Mouse (Mus musculus) embryonic facial prominence, embryonic 10.5 days (tissue): ENCODE results near the gene Pphln1. TPM values are rescaled to one million over a fixed set of nuclear protein-coding genes. Genes with fewer than 3 reads are reported as not detected.

Experiments
- DNase-seq: peaks from one replicate; pipeline ENCODE4 v3.0.0-alpha.2; 2017; ENCODE audit warnings: low spot score
- H3K27ac ChIP-seq: fragments of 300-500 bp; sonication (generic); replicated peaks from 2 replicates; pipeline ENCODE4 v1.5.1; 2016; ENCODE audit warnings: mild to moderate bottlenecking
- H3K27me3 ChIP-seq: fragments of 300-500 bp; sonication (generic); replicated peaks from 2 replicates; pipeline ENCODE4 v1.6.1; 2016; ENCODE audit warnings: low read depth, mild to moderate bottlenecking; ENCODE audit not compliant: poor library complexity, severe bottlenecking
- H3K36me3 ChIP-seq: fragments of 300-500 bp; sonication (generic); replicated peaks from 2 replicates; pipeline ENCODE4 v1.6.1; 2016; ENCODE audit warnings: mild to moderate bottlenecking, moderate library complexity
- H3K4me1 ChIP-seq: fragments of 300-500 bp; sonication (generic); 2 replicates; pipeline ENCODE4 v1.6.1; 2016
- H3K4me3 ChIP-seq: fragments of 300-500 bp; sonication (generic); 2 replicates; pipeline ENCODE4 v1.5.1; 2016; ENCODE audit warnings: mild to moderate bottlenecking, moderate library complexity
- H3K9me3 ChIP-seq: fragments of 300-500 bp; sonication (generic); 2 replicates; pipeline ENCODE4 v1.6.1; 2016; ENCODE audit warnings: mild to moderate bottlenecking
- WGBS: fragments of 180-500 bp; shearing (Covaris S2); methylation state at CpG from one replicate; pipeline ENCODE4 v1.1.7; 2016; 5-methylcytosine and 5-hydroxymethylcytosine counted together
- polyA plus RNA-seq: library from polyadenylated mRNA; unstranded; fragments of >200 nt; fragmentation: Nextera tagmentation; extraction: Ambion mirVana; gene quantifications from 2 replicates; pipeline ENCODE4 v1.2.1, GENCODE M21; 2016

Gene Pphln1
- polyA plus RNA-seq, 1 experiment from 2014 or later: 93.3 TPM

- no peak for DNase-seq
- peaks cover 78% of the 10 kb centered on the region for H3K36me3 ChIP-seq
- H3K9me3 ChIP-seq: no peaks in the 10 kb centered on the region
- H3K4me1 ChIP-seq: no peaks in the 10 kb centered on the region
- no peaks in the 10 kb centered on the region for H3K27me3 ChIP-seq
- 92% methylated on average over 3 of the region's 3 CpGs for WGBS
- no peak overlapping the region for H3K4me3 ChIP-seq
- no peak overlapping the region for H3K27ac ChIP-seq
These were observed 50.7 kb downstream of the Pphln1 start for GRCm38 (mm10) chr15:93448862-93449261.

- Histone ChIP-seq H3K4me1 (no peaks in the 10 kb centered on the region), H3K9me3 (no peaks in the 10 kb centered on the region), H3K4me3 (no peak overlapping the region), H3K27me3 (no peaks in the 10 kb centered on the region), H3K27ac (no peak overlapping the region), H3K36me3 (peaks cover 77% of the 10 kb centered on the region)
- WGBS: 81% methylated on average over 1 of the region's 1 CpGs
- no peak for DNase-seq
These were observed 55.1 kb downstream of the Pphln1 start for GRCm38 (mm10) chr15:93453296-93453695.

GRCm38 (mm10) chr15:93456005-93456404 lies 57.9 kb downstream of the Pphln1 start:
- no peak overlapping the region for H3K27ac ChIP-seq
- no peak overlapping the region for H3K4me3 ChIP-seq
- no peaks in the 10 kb centered on the region for H3K9me3 ChIP-seq
- DNase-seq: no peak
- H3K4me1 ChIP-seq: no peaks in the 10 kb centered on the region
- H3K27me3 ChIP-seq: no peaks in the 10 kb centered on the region
- H3K36me3 ChIP-seq: peaks cover 76% of the 10 kb centered on the region

- H3K27ac ChIP-seq: no peak overlapping the region
- DNase-seq: no peak
- H3K4me3 ChIP-seq: no peak overlapping the region
- H3K36me3 ChIP-seq: peaks cover 78% of the 10 kb centered on the region
- H3K4me1 ChIP-seq: no peaks in the 10 kb centered on the region
- H3K27me3 ChIP-seq: no peaks in the 10 kb centered on the region
- H3K9me3 ChIP-seq: no peaks in the 10 kb centered on the region
- WGBS: 70% methylated on average over 5 of the region's 5 CpGs
These were observed 61.3 kb downstream of the Pphln1 start for GRCm38 (mm10) chr15:93459422-93459821.

- Histone ChIP-seq H3K4me1 (no peaks in the 10 kb centered on the region), H3K27me3 (no peaks in the 10 kb centered on the region), H3K27ac (no peak overlapping the region), H3K9me3 (no peaks in the 10 kb centered on the region), H3K36me3 (peaks cover 78% of the 10 kb centered on the region), H3K4me3 (no peak overlapping the region)
- no peak for DNase-seq
- WGBS: 95% methylated on average over 23 of the region's 23 CpGs
These were observed 62.9 kb downstream of the Pphln1 start for GRCm38 (mm10) chr15:93461066-93461465.

- H3K27me3 ChIP-seq: no peaks in the 10 kb centered on the region
- H3K36me3 ChIP-seq: peaks cover 23% of the 10 kb centered on the region
- no peak overlapping the region for H3K27ac ChIP-seq
- no peaks in the 10 kb centered on the region for H3K9me3 ChIP-seq
- H3K4me1 ChIP-seq: peaks cover 15% of the 10 kb centered on the region
- H3K4me3 ChIP-seq: no peak overlapping the region
- DNase-seq: no peak
- WGBS: 67% methylated on average over 12 of the region's 12 CpGs
These were observed 73.5 kb downstream of the Pphln1 start for GRCm38 (mm10) chr15:93471651-93472050.

GRCm38 (mm10) chr15:93472089-93472488 lies 73.9 kb downstream of the Pphln1 start:
- 52% methylated on average over 1 of the region's 1 CpGs for WGBS
- DNase-seq: no peak
- H3K4me3 ChIP-seq: no peak overlapping the region
- H3K9me3 ChIP-seq: no peaks in the 10 kb centered on the region
- no peaks in the 10 kb centered on the region for H3K27me3 ChIP-seq
- no peak overlapping the region for H3K27ac ChIP-seq
- H3K4me1 ChIP-seq: peaks cover 15% of the 10 kb centered on the region
- peaks cover 19% of the 10 kb centered on the region for H3K36me3 ChIP-seq

GRCm38 (mm10) chr15:93474277-93474676 lies 76.1 kb downstream of the Pphln1 start:
- Histone ChIP-seq H3K27ac (no peak overlapping the region), H3K4me1 (peaks cover 15% of the 10 kb centered on the region), H3K27me3 (no peaks in the 10 kb centered on the region), H3K9me3 (no peaks in the 10 kb centered on the region), H3K4me3 (no peak overlapping the region), H3K36me3 (peaks cover 23% of the 10 kb centered on the region)
- WGBS: 93% methylated on average over 3 of the region's 3 CpGs
- no peak for DNase-seq

- DNase-seq: no peak
- H3K4me3 ChIP-seq: no peak overlapping the region
- WGBS: 76% methylated on average over 8 of the region's 8 CpGs
- H3K4me1 ChIP-seq: peaks cover 15% of the 10 kb centered on the region
- no peak overlapping the region for H3K27ac ChIP-seq
- no peaks in the 10 kb centered on the region for H3K27me3 ChIP-seq
- no peaks in the 10 kb centered on the region for H3K9me3 ChIP-seq
- H3K36me3 ChIP-seq: peaks cover 23% of the 10 kb centered on the region
These were observed 77.5 kb downstream of the Pphln1 start for GRCm38 (mm10) chr15:93475688-93476087.

- H3K9me3 ChIP-seq: no peaks in the 10 kb centered on the region
- peaks cover 10% of the 10 kb centered on the region for H3K4me1 ChIP-seq
- peaks cover 19% of the 10 kb centered on the region for H3K36me3 ChIP-seq
- no peak overlapping the region for H3K4me3 ChIP-seq
- WGBS: 96% methylated on average over 4 of the region's 4 CpGs
- no peak for DNase-seq
- no peak overlapping the region for H3K27ac ChIP-seq
- H3K27me3 ChIP-seq: no peaks in the 10 kb centered on the region
These were observed 79.6 kb downstream of the Pphln1 start for GRCm38 (mm10) chr15:93477729-93478128.

- H3K9me3 ChIP-seq: no peaks in the 10 kb centered on the region
- H3K27me3 ChIP-seq: no peaks in the 10 kb centered on the region
- H3K4me3 ChIP-seq: no peak overlapping the region
- peaks cover 8% of the 10 kb centered on the region for H3K4me1 ChIP-seq
- 83% methylated on average over 3 of the region's 3 CpGs for WGBS
- peaks cover 18% of the 10 kb centered on the region for H3K36me3 ChIP-seq
- no peak overlapping the region for H3K27ac ChIP-seq
- no peak for DNase-seq
These were observed 80.5 kb downstream of the Pphln1 start for GRCm38 (mm10) chr15:93478676-93479075.

GRCm38 (mm10) chr15:93479445-93479844 lies 81.3 kb downstream of the Pphln1 start:
- WGBS: 82% methylated on average over 4 of the region's 4 CpGs
- no peaks in the 10 kb centered on the region for H3K9me3 ChIP-seq
- no peak for DNase-seq
- no peak overlapping the region for H3K4me3 ChIP-seq
- peaks cover 15% of the 10 kb centered on the region for H3K36me3 ChIP-seq
- H3K4me1 ChIP-seq: peaks cover 8% of the 10 kb centered on the region
- no peaks in the 10 kb centered on the region for H3K27me3 ChIP-seq
- no peak overlapping the region for H3K27ac ChIP-seq

- H3K27ac ChIP-seq: no peak overlapping the region
- no peak for DNase-seq
- no peaks in the 10 kb centered on the region for H3K27me3 ChIP-seq
- no peaks in the 10 kb centered on the region for H3K9me3 ChIP-seq
- peaks cover 15% of the 10 kb centered on the region for H3K36me3 ChIP-seq
- no peak overlapping the region for H3K4me3 ChIP-seq
- WGBS: 91% methylated on average over 10 of the region's 10 CpGs
- no peaks in the 10 kb centered on the region; the same call in 1 of the 2 replicates for H3K4me1 ChIP-seq
These were observed 83.0 kb downstream of the Pphln1 start for GRCm38 (mm10) chr15:93481112-93481511.

- H3K27me3 ChIP-seq: no peaks in the 10 kb centered on the region
- H3K4me3 ChIP-seq: no peak overlapping the region
- no peaks in the 10 kb centered on the region; the same call in 1 of the 2 replicates for H3K4me1 ChIP-seq
- H3K27ac ChIP-seq: no peak overlapping the region
- DNase-seq: no peak
- peaks cover 27% of the 10 kb centered on the region for H3K36me3 ChIP-seq
- H3K9me3 ChIP-seq: no peaks in the 10 kb centered on the region
- 80% methylated on average over 7 of the region's 7 CpGs for WGBS
These were observed 86.1 kb downstream of the Pphln1 start for GRCm38 (mm10) chr15:93484261-93484710.
